Mouse (Mus musculus) ovary, postnatal 36 days (tissue): ENCODE measurements at regions not wholly inside any gene's neighbourhood (a gene's known extent, or its start where the extent isn't known, plus 50 kb on each side); places are given as distances from the start of the nearest gene placed in this dataset.
"Not testable (repeated sequence)": the region's sequence is repeated elsewhere in the genome, so short reads cannot be mapped to it uniquely, and the experiment has no call there.

Source experiments
- DNase-seq: peaks from one replicate; pipeline ENCODE4 v3.0.0; 2022; ENCODE audit warnings: low spot score, mixed read lengths

GRCm38 (mm10) chr9:41914611-41915010, 209.5 kb downstream of the Sorl1 start:
- no peak for DNase-seq

GRCm38 (mm10) chr9:41913911-41914310, 210.2 kb downstream of the Sorl1 start:
- DNase-seq, result no peak

GRCm38 (mm10) chr9:41912482-41912881, 211.6 kb downstream of the Sorl1 start:
- DNase-seq, result no peak

- DNase-seq, result no peak
Measured at GRCm38 (mm10) chr9:41900606-41900974, 223.5 kb downstream of the Sorl1 start.

- DNase-seq, result no peak
Measured at GRCm38 (mm10) chr9:41899766-41900605, 224.1 kb downstream of the Sorl1 start.

DNA sequence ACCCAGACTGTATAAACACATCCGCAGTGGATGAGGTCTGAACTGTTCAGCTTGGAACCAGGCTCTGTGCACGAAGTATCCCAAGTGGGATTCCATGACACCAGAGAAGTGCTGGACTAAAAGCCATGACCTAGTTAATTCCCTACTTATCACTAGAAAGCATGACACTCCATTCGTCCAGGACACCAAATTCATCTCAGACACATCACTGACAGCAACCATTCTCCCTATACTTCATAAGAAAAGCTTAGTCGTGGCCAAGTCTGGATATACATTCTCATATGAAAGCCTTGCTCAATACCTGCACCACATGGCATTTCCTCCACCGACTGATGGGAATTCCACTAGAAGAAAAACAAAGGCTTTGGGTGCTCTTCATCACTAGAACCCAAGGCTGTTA, 229.0 kb downstream of the Sorl1 start:
- no peak for DNase-seq

GRCm38 (mm10) chr9:41892841-41893240, 231.3 kb downstream of the Sorl1 start:
- DNase-seq, result no peak

GRCm38 (mm10) chr9:41891206-41891605, 232.9 kb downstream of the Sorl1 start:
- DNase-seq, result no peak

GRCm38 (mm10) chr9:41890273-41891141, 233.6 kb downstream of the Sorl1 start:
- peak; percentile 54 for DNase-seq

DNA sequence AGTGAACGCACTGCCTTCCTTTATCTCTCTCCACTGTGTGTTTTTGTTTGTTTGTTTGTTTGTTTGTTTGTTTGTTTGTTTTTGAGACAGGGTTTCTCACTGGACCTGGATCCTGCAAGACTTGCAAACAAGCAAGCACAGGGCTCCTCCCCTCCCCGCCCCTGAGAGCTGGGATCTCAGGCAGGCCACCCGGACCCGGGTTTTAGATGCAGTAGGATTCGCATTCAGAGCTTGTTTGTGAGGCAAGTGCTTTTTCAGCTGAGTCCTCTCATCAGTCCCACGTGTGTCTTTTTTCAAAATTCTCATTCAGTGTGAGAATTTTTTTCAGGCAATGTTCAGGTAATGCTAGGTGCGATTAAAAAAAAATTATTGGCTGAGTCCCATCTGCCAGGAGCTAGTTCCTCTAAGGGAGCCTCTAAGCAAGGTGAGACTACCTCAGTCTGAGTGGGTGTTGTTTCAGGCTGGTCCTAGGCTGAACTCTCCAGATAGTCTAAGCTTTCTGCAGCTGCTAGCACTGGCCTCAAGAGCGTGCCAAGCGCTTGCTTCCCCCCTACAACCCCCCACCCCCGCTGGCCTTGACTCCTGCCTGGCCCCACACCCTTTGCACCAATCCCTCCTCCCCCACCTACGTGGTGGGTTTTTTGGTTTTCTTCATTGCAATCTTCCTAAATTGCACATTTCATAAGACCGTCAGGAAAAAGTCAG, 234.4 kb downstream of the Sorl1 start:
- peak; percentile 5 for DNase-seq

DNA sequence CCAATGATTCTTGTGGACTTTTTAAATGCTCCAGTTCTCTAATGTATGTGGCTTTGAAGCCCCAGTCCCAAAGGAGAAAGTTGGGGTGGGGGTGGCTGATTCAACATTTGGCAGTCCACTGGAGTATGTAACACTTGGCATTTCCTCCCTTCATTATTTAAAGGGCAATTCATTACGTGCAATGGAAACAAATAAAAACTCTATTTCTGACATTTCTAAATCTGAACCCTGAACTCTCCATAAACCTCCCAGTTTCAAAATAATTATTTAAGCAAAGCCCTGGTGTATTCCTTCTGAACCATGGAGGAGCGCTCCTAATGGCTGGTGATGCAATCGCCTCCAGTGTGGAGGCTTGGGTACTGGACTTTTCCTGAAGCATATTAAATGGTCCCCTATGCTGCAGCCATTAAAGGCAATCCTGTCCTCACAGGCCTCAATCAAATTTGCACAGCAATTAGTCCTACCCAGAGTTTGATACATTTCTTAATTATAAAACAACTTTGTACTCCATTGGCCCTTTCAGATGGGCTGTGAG, 235.4 kb downstream of the Sorl1 start:
- no peak for DNase-seq

GRCm38 (mm10) chr9:41886456-41886855, 237.6 kb downstream of the Sorl1 start:
- DNase-seq, result not testable (repeated sequence)

DNA sequence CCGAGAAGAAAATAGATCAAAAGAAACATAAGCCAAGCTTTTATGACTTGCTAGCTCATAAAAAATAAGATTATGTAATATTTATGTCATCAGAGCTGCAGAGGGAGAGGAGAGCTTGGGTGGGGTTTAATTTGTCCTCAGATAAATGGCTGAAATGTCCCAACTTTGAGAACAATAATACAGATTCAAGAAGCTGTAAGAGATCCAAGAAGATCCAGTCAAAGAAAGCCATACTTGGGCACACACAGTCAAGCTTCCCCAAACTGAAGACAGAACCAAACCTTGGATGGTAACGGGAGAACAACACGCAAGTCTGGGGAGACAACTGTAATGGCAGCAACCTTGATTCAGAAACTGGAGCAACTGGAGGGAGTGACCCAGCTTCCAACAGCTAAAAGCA, 243.6 kb downstream of the Sorl1 start:
- no peak for DNase-seq

GRCm38 (mm10) chr9:41879080-41879479, 245.0 kb downstream of the Sorl1 start:
- DNase-seq, result no peak

- no peak for DNase-seq
Measured at GRCm38 (mm10) chr9:41861136-41861535, 263.0 kb downstream of the Sorl1 start.

- DNase-seq, result peak; percentile 50
Measured at GRCm38 (mm10) chr9:41860681-41861080, 263.4 kb downstream of the Sorl1 start.

DNA sequence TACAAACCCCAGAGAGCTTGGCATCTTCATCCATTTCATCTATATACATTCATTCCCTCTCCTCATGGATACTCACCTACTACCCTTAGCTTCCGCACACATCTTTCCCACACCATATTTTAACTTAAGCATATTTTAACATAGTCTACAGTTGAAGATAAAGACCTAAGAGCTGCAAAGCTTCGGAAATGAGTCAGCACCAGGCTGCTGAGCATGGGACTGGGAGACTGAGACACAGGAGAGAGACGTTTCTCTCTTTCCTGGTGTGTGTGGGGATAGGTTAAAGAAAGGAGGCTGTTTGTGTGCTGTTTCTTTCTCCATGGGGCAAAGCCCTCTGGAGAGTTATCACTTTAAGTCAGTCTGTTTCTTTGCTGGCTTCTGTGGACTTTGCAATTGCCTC, 264.3 kb downstream of the Sorl1 start:
- no peak for DNase-seq

- no peak for DNase-seq
Measured at GRCm38 (mm10) chr9:41852099-41852498, 272.0 kb downstream of the Sorl1 start.

DNA sequence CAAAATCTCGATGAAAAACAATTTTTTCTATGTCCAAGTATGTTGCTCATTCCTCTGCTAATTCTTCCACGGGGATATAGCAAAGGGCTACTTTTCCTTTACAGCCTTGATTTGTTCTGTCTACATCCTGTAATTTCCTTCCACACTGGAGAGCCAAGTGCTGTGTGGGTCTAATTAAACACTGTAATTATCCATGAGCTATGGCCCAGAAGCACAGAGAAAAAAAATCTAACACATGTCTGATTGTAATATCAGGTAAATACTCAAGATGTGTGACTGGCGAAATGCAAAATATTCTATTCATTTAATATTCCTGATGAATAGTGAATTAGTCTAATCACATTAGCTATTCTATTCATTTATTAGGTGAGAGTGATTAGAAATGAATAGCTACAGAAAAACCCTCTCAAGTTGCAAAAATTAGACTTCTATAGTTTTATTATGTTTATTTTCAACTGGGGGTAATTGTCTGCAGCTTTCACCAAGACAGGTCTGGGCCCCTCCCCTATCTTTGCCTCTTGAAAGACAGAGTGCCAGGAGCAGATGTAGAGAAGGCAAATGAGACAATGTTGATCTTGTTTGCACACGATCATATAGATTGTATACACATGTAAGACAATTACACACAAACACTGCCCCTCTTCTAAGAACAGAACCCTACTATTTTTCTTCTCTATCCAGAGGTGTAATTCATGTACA, 274.3 kb downstream of the Sorl1 start:
- no peak for DNase-seq

- DNase-seq, result no peak
Measured at GRCm38 (mm10) chr9:41844616-41845015, 279.5 kb downstream of the Sorl1 start.
